Mouse (Mus musculus) heart, embryonic 10.5 days (tissue): Measurements from ENCODE around the gene Rtkn. TPM values are rescaled to one million over a fixed set of nuclear protein-coding genes. Genes with fewer than 3 reads are reported as not detected.
A peak's percentile ranks its signal among the peaks of the same experiment; 100 is the strongest.

Experiments used
- DNase-seq: peaks from one replicate; pipeline ENCODE4 v3.0.0-alpha.2; 2017; ENCODE audit warnings: low spot score
- H3K27ac ChIP-seq: fragments of 300-500 bp; sonication (generic); 2 replicates; pipeline ENCODE4 v1.5.1; 2016; ENCODE audit warnings: mild to moderate bottlenecking
- H3K27me3 ChIP-seq: fragments of 300-500 bp; sonication (generic); 2 replicates; pipeline ENCODE4 v1.6.1; 2016; ENCODE audit warnings: mild to moderate bottlenecking; ENCODE audit not compliant: poor library complexity, insufficient read depth, severe bottlenecking
- H3K36me3 ChIP-seq: fragments of 300-500 bp; sonication (generic); 2 replicates; pipeline ENCODE4 v1.6.1; 2016; ENCODE audit warnings: mild to moderate bottlenecking, moderate library complexity
- H3K4me1 ChIP-seq: fragments of 300-500 bp; sonication (generic); 2 replicates; pipeline ENCODE4 v1.6.1; 2016; ENCODE audit warnings: mild to moderate bottlenecking
- H3K4me3 ChIP-seq: fragments of 300-500 bp; sonication (generic); 2 replicates; pipeline ENCODE4 v1.5.1; 2016; ENCODE audit warnings: mild to moderate bottlenecking, moderate library complexity
- H3K9me3 ChIP-seq: fragments of 300-500 bp; sonication (generic); 2 replicates; pipeline ENCODE4 v1.6.1; 2016; ENCODE audit warnings: mild to moderate bottlenecking, moderate library complexity
- WGBS: fragments of 180-500 bp; shearing (Covaris S2); methylation state at CpG from one replicate; pipeline ENCODE4 v1.1.7; 2016; 5-methylcytosine and 5-hydroxymethylcytosine counted together
- polyA plus RNA-seq: library from polyadenylated mRNA; unstranded; fragments of >200 nt; fragmentation: Nextera tagmentation; extraction: Ambion mirVana; gene quantifications from 2 replicates; pipeline ENCODE4 v1.2.1, GENCODE M21; 2016

Rtkn gene
- polyA plus RNA-seq, 1 experiment from 2014 or later = 24.4 TPM

DNA sequence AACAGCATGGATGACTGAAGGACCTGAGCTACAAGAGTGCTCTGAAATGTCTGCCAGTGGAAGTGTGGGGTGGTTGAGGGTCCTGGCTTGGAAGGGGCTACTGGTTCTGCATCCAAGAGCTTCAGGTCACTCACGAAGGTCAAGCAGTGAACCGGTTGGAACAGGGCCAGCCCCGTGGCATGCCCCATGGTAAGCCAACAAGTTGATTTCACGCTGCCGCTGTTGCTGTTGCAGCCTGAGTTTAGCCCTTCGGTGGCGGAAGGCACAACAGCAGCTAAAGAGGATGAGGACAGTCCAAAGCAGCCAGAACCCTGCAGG lies 15.6 kb upstream of the Rtkn start:
- peaks cover 63% of the 10 kb centered on the region for H3K4me1 ChIP-seq

DNA sequence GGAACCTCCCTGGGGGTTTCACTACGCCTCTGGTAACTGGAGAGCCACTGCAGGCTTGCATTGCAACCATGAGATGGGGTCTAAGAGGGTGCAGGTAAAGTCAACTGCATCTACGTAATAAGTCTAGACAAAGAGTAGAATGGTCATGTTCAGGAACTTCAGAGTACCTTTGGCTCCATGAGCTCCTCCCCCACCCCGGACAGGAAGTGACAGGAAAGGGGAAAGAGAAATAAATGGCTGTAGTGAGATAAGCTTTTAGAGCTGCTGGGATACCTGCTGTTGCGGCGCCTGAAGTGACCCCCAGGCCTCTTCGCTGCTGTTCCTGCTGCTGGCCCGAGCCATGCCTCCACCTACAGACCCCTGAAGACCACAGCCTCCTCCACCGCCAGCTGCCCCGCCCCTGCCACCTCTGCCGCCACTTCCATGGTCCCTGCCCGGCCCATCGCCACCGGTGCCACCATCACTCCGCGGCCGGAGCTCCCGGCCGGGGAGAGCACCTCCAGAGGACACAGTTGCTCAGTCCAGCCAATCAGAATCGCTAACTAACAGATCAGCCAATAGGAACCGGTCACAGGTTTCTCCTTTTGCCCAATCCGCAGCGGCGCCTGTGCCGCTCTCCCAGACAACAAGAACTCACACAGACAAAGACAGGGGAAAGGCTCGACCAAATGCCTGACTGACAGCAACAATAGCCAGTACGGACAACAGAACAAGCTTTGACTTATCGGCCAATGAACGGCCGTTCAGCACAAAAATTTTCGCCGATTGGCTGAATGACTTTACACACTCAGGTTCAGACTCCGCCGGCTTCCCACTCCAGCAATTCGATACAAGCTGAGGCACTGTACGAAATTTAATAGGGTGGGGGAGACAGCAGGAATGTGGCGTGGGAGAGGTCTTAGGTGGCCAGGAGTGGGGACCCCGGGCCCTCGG lies 14.1 kb upstream of the Rtkn start, which contains the start of gene Wbp1:
Gene Wbp1, minus strand, starts transcription at position 630 of the 933 bp plus-strand sequence.
- peaks cover 30% of the 10 kb centered on the region for H3K36me3 ChIP-seq
- H3K27me3 ChIP-seq = no peaks in the 10 kb centered on the region
- H3K27ac ChIP-seq = peak within 1 kb of the TSS; percentile 98
- H3K4me3 ChIP-seq = peak within 1 kb of the TSS; percentile 91
- peaks cover 62% of the 10 kb centered on the region for H3K4me1 ChIP-seq
- peak; percentile 100 for DNase-seq
- no peaks in the 10 kb centered on the region for H3K9me3 ChIP-seq
- under 1% methylated on average over 38 of the region's 38 CpGs for WGBS

More for the DNA sequence above, 15.6 kb upstream of the Rtkn start:
- DNase-seq = no peak
- Histone ChIP-seq H3K36me3 (peaks cover 30% of the 10 kb centered on the region), H3K27ac (peak overlapping the region; percentile 98), H3K9me3 (no peaks in the 10 kb centered on the region), H3K27me3 (no peaks in the 10 kb centered on the region), H3K4me3 (peak overlapping the region; percentile 91; the same call in 1 of the 2 replicates)
- 81% methylated on average over 7 of the region's 7 CpGs for WGBS

DNA sequence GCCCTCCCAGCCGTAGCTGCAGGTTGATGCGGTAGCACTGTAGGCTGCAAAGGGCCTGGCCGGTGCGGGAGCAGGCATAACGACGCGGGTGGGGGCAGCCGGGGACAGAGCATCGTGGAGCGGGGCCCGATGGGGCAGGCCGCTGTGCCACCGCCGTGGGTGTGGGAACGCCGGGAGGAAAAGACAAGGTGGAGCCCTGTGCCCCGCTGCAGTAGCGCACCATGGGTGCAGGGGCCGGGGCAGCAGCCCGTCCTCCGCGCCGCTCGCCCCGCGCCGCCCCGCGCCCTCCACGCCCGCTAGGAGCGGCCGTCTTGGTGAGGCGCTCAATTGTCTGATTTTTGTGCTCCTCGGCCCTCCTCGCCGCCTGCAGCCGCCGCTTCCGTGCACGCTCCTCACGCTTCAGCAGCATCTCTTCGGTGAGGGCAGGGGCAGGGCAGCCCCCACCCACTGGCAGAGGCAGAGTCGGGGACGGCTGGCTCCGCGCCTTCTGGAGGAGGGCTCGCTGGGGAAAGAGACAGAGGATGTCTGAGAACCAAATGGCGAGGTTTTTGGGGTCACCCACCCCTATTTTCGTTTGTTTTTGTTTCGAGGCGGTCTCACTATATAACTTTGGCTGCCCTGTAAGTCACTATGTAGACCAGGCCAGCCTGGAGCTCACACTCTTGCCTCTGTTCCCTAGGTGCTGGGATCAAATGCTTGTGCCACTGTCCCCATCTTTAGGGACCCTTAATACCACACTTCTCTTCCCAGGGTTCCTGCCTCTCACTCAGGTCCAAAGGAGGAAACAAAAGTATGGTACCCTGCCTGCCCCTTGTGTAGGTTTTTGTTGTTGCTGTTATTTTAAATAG lies 13.2 kb upstream of the Rtkn start:
- no peak for DNase-seq
- peaks cover 53% of the 10 kb centered on the region for H3K4me1 ChIP-seq
- H3K36me3 ChIP-seq = peaks cover 26% of the 10 kb centered on the region
- H3K9me3 ChIP-seq = no peaks in the 10 kb centered on the region
- H3K27me3 ChIP-seq = no peaks in the 10 kb centered on the region
- H3K4me3 ChIP-seq = peak overlapping the region; percentile 91
- 1% methylated on average over 47 of the region's 52 CpGs for WGBS
- H3K27ac ChIP-seq = peak overlapping the region; percentile 98

DNA sequence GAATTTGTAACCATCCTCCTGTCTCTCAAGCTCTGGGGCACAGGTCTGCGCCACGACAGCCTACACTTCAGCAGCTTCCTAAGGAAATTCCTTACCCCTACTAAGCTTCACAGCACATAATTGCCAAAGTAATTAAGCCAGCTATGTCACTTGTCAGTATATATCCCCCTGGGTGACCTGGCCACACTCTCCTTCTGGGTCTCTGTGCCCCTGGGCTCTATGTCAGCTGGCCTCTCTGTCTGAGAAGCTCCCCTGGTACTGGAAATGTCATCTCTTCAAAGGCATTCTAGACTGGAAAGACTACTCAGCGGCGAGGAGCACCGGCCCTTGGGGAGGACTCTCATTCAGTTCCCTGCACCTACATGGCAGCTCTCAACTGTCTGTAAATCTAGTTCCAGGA lies 12.3 kb upstream of the Rtkn start:
- peak overlapping the region; percentile 91; the same call in 1 of the 2 replicates for H3K4me3 ChIP-seq
- peaks cover 18% of the 10 kb centered on the region for H3K36me3 ChIP-seq
- H3K27me3 ChIP-seq = no peaks in the 10 kb centered on the region
- H3K4me1 ChIP-seq = peaks cover 50% of the 10 kb centered on the region
- no peaks in the 10 kb centered on the region for H3K9me3 ChIP-seq
- 88% methylated on average over 5 of the region's 5 CpGs for WGBS
- no peak for DNase-seq
- H3K27ac ChIP-seq = no peak overlapping the region

GRCm38 (mm10) chr6:83124851-83125312 lies 10.4 kb upstream of the Rtkn start:
- H3K27ac ChIP-seq = peak overlapping the region; percentile 90
- peak overlapping the region; percentile 78 for H3K4me3 ChIP-seq
- under 1% methylated on average over 30 of the region's 30 CpGs for WGBS
- no peaks in the 10 kb centered on the region for H3K27me3 ChIP-seq
- H3K36me3 ChIP-seq = no peaks in the 10 kb centered on the region
- no peaks in the 10 kb centered on the region for H3K9me3 ChIP-seq
- DNase-seq = peak; percentile 95
- peaks cover 42% of the 10 kb centered on the region for H3K4me1 ChIP-seq

GRCm38 (mm10) chr6:83125331-83125730 lies 9.9 kb upstream of the Rtkn start, which contains the start of gene Ino80b:
Ino80b (minus strand) TSS chr6:83125431.
- H3K36me3 ChIP-seq = no peaks in the 10 kb centered on the region
- no peak for DNase-seq
- WGBS = 30% methylated on average over 5 of the region's 5 CpGs
- H3K4me1 ChIP-seq = peaks cover 37% of the 10 kb centered on the region
- H3K9me3 ChIP-seq = no peaks in the 10 kb centered on the region
- H3K4me3 ChIP-seq = peak within 1 kb of the TSS; percentile 78
- no peaks in the 10 kb centered on the region for H3K27me3 ChIP-seq
- peak within 1 kb of the TSS; percentile 90 for H3K27ac ChIP-seq

DNA sequence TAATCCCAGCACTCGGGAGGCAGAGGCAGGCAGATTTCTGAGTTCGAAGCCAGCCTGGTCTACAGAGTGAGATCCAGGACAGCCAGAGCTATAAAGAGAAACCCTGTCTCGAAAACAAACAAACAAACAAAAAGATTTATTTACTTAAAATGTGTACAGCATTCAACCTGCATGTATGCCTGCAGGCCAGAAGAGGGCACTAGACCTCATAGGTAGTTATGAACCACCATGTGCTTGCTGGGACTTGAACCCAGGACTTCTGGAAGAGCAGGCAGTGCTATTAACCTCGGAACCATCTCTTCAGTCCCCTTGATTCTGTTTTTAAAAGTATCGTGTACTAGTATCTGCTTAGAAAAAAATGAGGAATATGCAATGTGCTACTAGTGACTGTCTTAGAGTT lies 7.8 kb upstream of the Rtkn start:
- Histone ChIP-seq H3K36me3 (no peaks in the 10 kb centered on the region), H3K27me3 (no peaks in the 10 kb centered on the region), H3K27ac (no peak overlapping the region), H3K9me3 (no peaks in the 10 kb centered on the region), H3K4me1 (peaks cover 24% of the 10 kb centered on the region), H3K4me3 (no peak overlapping the region)
- no peak for DNase-seq
- 92% methylated on average over 5 of the region's 5 CpGs for WGBS

- Histone ChIP-seq H3K4me3 (no peak overlapping the region), H3K36me3 (no peaks in the 10 kb centered on the region), H3K27ac (no peak overlapping the region), H3K4me1 (peaks cover 13% of the 10 kb centered on the region), H3K27me3 (peaks cover 15% of the 10 kb centered on the region), H3K9me3 (no peaks in the 10 kb centered on the region)
- 76% methylated on average over 6 of the region's 6 CpGs for WGBS
- DNase-seq = no peak
Measured at GRCm38 (mm10) chr6:83131469-83132034, 3.7 kb upstream of the Rtkn start.

- no peaks in the 10 kb centered on the region for H3K36me3 ChIP-seq
- H3K27me3 ChIP-seq = peaks cover 15% of the 10 kb centered on the region
- H3K9me3 ChIP-seq = no peaks in the 10 kb centered on the region
- DNase-seq = no peak
- H3K27ac ChIP-seq = no peak overlapping the region
- H3K4me3 ChIP-seq = no peak overlapping the region
- H3K4me1 ChIP-seq = peaks cover 21% of the 10 kb centered on the region
- WGBS = 82% methylated on average over 9 of the region's 9 CpGs
Measured at GRCm38 (mm10) chr6:83132176-83132919, 2.9 kb upstream of the Rtkn start.

GRCm38 (mm10) chr6:83134226-83134625 lies 1.0 kb upstream of the Rtkn start:
- Histone ChIP-seq H3K36me3 (no peaks in the 10 kb centered on the region), H3K27ac (no peak overlapping the region), H3K4me1 (peaks cover 38% of the 10 kb centered on the region), H3K27me3 (peaks cover 15% of the 10 kb centered on the region), H3K4me3 (no peak overlapping the region), H3K9me3 (no peaks in the 10 kb centered on the region)
- no peak for DNase-seq
- WGBS = 70% methylated on average over 3 of the region's 3 CpGs

DNA sequence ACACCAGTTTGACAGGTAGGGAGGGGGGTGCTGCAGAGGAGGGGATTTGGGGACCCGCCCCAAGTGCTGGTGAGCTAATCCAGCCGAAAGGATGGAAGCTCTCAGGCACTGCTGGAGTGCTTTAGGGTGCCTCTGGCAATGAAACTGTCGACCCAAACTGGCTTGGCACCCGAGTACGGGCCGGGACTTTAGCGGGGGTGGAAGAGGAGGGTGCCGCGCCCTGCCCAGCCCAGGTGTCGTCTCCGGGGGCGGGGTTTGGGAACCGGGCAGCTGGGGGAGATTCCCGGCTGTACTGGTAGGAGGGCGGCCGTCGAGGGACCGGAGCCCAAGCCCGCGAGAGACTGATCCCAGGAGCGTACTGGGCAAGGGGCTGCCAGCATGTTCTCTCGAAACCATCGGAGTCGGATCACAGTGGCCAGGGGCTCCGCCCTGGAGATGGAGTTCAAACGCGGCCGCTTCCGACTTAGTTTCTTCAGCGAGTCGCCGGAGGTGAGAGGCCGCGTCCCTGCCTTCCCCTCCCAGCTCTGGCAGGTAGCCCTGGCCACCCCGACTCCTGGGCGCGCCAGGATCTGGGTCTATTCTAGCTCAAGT lies 403 bp downstream of the Rtkn start:
- H3K4me1 ChIP-seq = peaks cover 41% of the 10 kb centered on the region
- H3K36me3 ChIP-seq = no peaks in the 10 kb centered on the region
- H3K27ac ChIP-seq = peak overlapping the region; percentile 99
- H3K9me3 ChIP-seq = no peaks in the 10 kb centered on the region
- no peak for DNase-seq
- peaks cover 15% of the 10 kb centered on the region for H3K27me3 ChIP-seq
- WGBS = 4% methylated on average over 37 of the region's 37 CpGs
- H3K4me3 ChIP-seq = peak overlapping the region; percentile 79
